Comparison of ENCODE assay signal across 19 mouse cellular contexts in the genomic region with DNA sequence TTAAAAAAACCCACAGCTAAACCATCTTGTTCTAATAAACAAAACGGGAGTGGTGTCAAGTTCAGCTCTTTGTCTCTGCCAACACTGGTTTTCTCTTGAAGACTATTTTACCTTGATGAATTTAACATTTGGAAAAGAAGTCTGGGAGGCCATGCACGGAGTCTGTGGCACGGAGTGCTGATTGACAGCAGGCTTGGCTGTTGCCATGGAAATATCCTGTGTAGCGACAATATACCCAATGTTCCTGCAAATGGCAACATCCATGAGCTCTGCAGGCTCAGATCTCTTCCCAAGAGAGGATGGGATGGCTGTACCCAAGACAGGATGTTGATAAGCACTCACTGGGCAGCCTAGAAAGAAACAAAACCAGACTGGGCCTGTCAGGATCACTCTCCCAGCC. TPM values are rescaled to one million over a fixed set of nuclear protein-coding genes. Genes with fewer than 3 reads are reported as not detected.
"Had no signal": no experiment of that assay in that cellular context is flagged by ENCODE, and none has a peak within 500 bp of the region (broad histone marks: within the 10 kb centered on the region; RNA-seq: fewer than 3 reads in every experiment).

No protein-coding gene starts in this region.

- H3K9me3 ChIP-seq: limb, embryonic 10.5 days; liver, embryonic 15.5 days; neural tube, embryonic 13.5 days; stomach, embryonic 15.5 days had no signal

- H3K9ac ChIP-seq: liver, embryonic 15.5 days; neural tube, embryonic 13.5 days; stomach, embryonic 15.5 days had no signal

- DNase-seq: kidney, adult 8-10 months; kidney, postnatal 25 days; lung, adult 2 months; lung, postnatal 36 days; retina, postnatal 1 day; right cerebral cortex, postnatal 4 days; spleen, adult 18-20 months; thymus, adult 2 months; thymus, postnatal 25 days had no signal

- H3K4me1 ChIP-seq: limb, embryonic 10.5 days; stomach, embryonic 15.5 days had no signal

- H3K4me3 ChIP-seq: left cerebral cortex, adult 2 months; limb, embryonic 10.5 days; liver, embryonic 15.5 days; neural tube, embryonic 13.5 days; stomach, embryonic 15.5 days had no signal

- H3K27ac ChIP-seq: left cerebral cortex, adult 2 months; limb, embryonic 10.5 days; liver, embryonic 15.5 days; neural tube, embryonic 13.5 days; stomach, embryonic 15.5 days had no signal

- H3K4me2 ChIP-seq: liver, embryonic 11.5 days; liver, embryonic 15.5 days; neural tube, embryonic 13.5 days; stomach, embryonic 15.5 days had no signal

- H3K27me3 ChIP-seq: liver, embryonic 15.5 days; neural tube, embryonic 13.5 days; stomach, embryonic 15.5 days had no signal

- ATAC-seq: intestine, embryonic 16.5 days; lung, postnatal 0 days had no signal

- H3K36me3 ChIP-seq: limb, embryonic 10.5 days; liver, embryonic 15.5 days; neural tube, embryonic 13.5 days; stomach, embryonic 15.5 days had no signal

RNA-seq across cellular contexts. Expression of gene Gm1043, which starts 42.2 kb away (rescaled TPM):
- total RNA-seq: megakaryocyte progenitor cell, adult 5-6 weeks had no signal
- polyA plus RNA-seq: kidney, embryonic 16.5 days; limb, embryonic 10.5 days; liver, embryonic 11.5 days; liver, embryonic 15.5 days; lung, postnatal 0 days had no signal
